Mouse (Mus musculus): Measurements from ENCODE around the gene Szt2. TPM values are rescaled to one million over a fixed set of nuclear protein-coding genes. Genes with fewer than 3 reads are reported as not detected.

Gene Szt2
- total and polyA plus RNA-seq, 3 experiments = 10.1 to 15.5 (median 11.1) TPM

- Histone ChIP-seq H3K27me3 (ENCODE audit: control insufficient read depth, insufficient read depth, low read length) (no peaks in the 10 kb centered on the region; the same call in 1 of the 2 replicates), H3K4me3 (no peak overlapping the region), H3K9ac (ENCODE audit: low read depth, low read length) (no peak overlapping the region), H3K27ac (no peak overlapping the region), H3K4me1 (ENCODE audit: control insufficient read depth, insufficient read depth, low read length) (no peaks in the 10 kb centered on the region), H3K36me3 (ENCODE audit: control insufficient read depth, insufficient read depth, low read length) (no peaks in the 10 kb centered on the region), H3K79me2 (replicated peaks; ENCODE audit: control insufficient read depth, insufficient read depth, low read length) (no peaks in the 10 kb centered on the region)
- no peak for TF ChIP-seq EP300 (IDR thresholded peaks at IDR 0.05; ENCODE audit: insufficient read depth, low read depth, low read length)
- TF ChIP-seq POLR2A (IDR thresholded peaks at IDR 0.05; ENCODE audit: insufficient read depth, low read depth, low read length) = no peak
- no peak for TF ChIP-seq CTCF (IDR thresholded peaks at IDR 0.05)
- WGBS = 79% methylated on average over 4 of the region's 4 CpGs
- intact Hi-C loops (cut with DNase I) = no loop called here
- DNase-seq = no peak
Observed at GRCm38 (mm10) chr4:118316662-118317061, 92.4 kb downstream of the Szt2 start.

GRCm38 (mm10) chr4:118315286-118315685 lies 93.8 kb downstream of the Szt2 start:
- H3K36me3 ChIP-seq (ENCODE audit: control insufficient read depth, insufficient read depth, low read length) = no peaks in the 10 kb centered on the region
- WGBS = 25% methylated on average over 8 of the region's 8 CpGs
- no peaks in the 10 kb centered on the region for H3K4me1 ChIP-seq (ENCODE audit: control insufficient read depth, insufficient read depth, low read length)
- no peak overlapping the region for H3K9ac ChIP-seq (ENCODE audit: low read depth, low read length)
- H3K27me3 ChIP-seq (ENCODE audit: control insufficient read depth, insufficient read depth, low read length) = no peaks in the 10 kb centered on the region
- H3K79me2 ChIP-seq (replicated peaks; ENCODE audit: control insufficient read depth, insufficient read depth, low read length) = no peaks in the 10 kb centered on the region
- H3K27ac ChIP-seq = no peak overlapping the region
- no peak for DNase-seq
- intact Hi-C loops (cut with DNase I) = no loop called here
- TF ChIP-seq EP300 (IDR thresholded peaks at IDR 0.05; ENCODE audit: insufficient read depth, low read depth, low read length) = no peak
- no peak overlapping the region for H3K4me3 ChIP-seq

Other genes starting within 250 kb of the Szt2 start
- 10 to 100 TPM; 23.5 to 26.3 TPM for gene Kdm4a, start 229.2 kb downstream of the Szt2 start, total RNA-seq (2021)
- 18.7 and 26.5 TPM in 2 replicates for gene Kdm4a, start 229.2 kb downstream of the Szt2 start, polyA plus RNA-seq (2012; rRNA removed)
- gene Ptprf, start 117.9 kb downstream of the Szt2 start, total RNA-seq (2021) = 1 to 10 TPM; 5.8 to 6.3 TPM
- 6.6 and 7.8 TPM in 2 replicates for gene Ptprf, start 117.9 kb downstream of the Szt2 start, polyA plus RNA-seq (2012; rRNA removed)
- gene Med8, start 64 bp upstream of the Szt2 start, total RNA-seq (2021) = 10 to 100 TPM; 41.0 to 42.5 TPM
- 19.0 and 20.8 TPM in 2 replicates for gene Med8, start 64 bp upstream of the Szt2 start, polyA plus RNA-seq (2012; rRNA removed)
- 10 to 100 TPM; 16.4 to 17.5 TPM for gene Elovl1, start 18.8 kb upstream of the Szt2 start, total RNA-seq (2021)
- gene Elovl1, start 18.8 kb upstream of the Szt2 start, polyA plus RNA-seq (2012; rRNA removed) = 66.4 and 74.4 TPM in 2 replicates
- gene Cdc20, start 28.1 kb upstream of the Szt2 start, total RNA-seq (2021) = under 1 TPM; 0.76 to 0.96 TPM
- gene Cdc20, start 28.1 kb upstream of the Szt2 start, polyA plus RNA-seq (2012; rRNA removed) = 1.6 and 2.3 TPM in 2 replicates
- gene Mpl, start 48.2 kb upstream of the Szt2 start, total RNA-seq (2021) = 1 to 10 TPM in 1 of 2 experiments, under 1 TPM in 1; 0.31 to 1.5 TPM
- gene Mpl, start 48.2 kb upstream of the Szt2 start, polyA plus RNA-seq (2012; rRNA removed) = 0.67 and 1.3 TPM in 2 replicates
- gene Tie1, start 80.8 kb upstream of the Szt2 start, total RNA-seq (2021) = 10 to 100 TPM; 59.8 to 63.3 TPM
- 66.8 and 82.3 TPM in 2 replicates for gene Tie1, start 80.8 kb upstream of the Szt2 start, polyA plus RNA-seq (2012; rRNA removed)
- gene 2610528J11Rik, start 117.7 kb upstream of the Szt2 start, total RNA-seq (2021) = not detected
- 0.37 TPM in 1 of 2 replicates, not detected in the other for gene 2610528J11Rik, start 117.7 kb upstream of the Szt2 start, polyA plus RNA-seq (2012; rRNA removed)
- not detected for gene Tmem125, start 134.8 kb upstream of the Szt2 start, total RNA-seq (2021)
- 0.44 and 0.70 TPM in 2 replicates for gene Tmem125, start 134.8 kb upstream of the Szt2 start, polyA plus RNA-seq (2012; rRNA removed)
- under 1 TPM in 1 of 2 experiments, not detected in 1; 0.05 TPM for gene Cfap57, start 211.5 kb upstream of the Szt2 start, total RNA-seq (2021)
- 0.03 and 0.14 TPM in 2 replicates for gene Cfap57, start 211.5 kb upstream of the Szt2 start, polyA plus RNA-seq (2012; rRNA removed)
- gene Ebna1bp2, start 211.5 kb upstream of the Szt2 start, total RNA-seq (2021) = 10 to 100 TPM; 34.1 to 38.1 TPM
- 20.0 and 22.4 TPM in 2 replicates for gene Ebna1bp2, start 211.5 kb upstream of the Szt2 start, polyA plus RNA-seq (2012; rRNA removed)
- gene Olfr62, start 249.7 kb upstream of the Szt2 start, total RNA-seq (2021) = not detected
- not detected in 2 replicates for gene Olfr62, start 249.7 kb upstream of the Szt2 start, polyA plus RNA-seq (2012; rRNA removed)